Mouse (Mus musculus) lung, embryonic 16.5 days (tissue): Measurements from ENCODE around the gene Syt6. TPM values are rescaled to one million over a fixed set of nuclear protein-coding genes. Genes with fewer than 3 reads are reported as not detected.

ENCODE experiments used
- ATAC-seq: fragments of 200-750 bp; cut with Nextera tagmentation; 2 replicates; pipeline ENCODE4 v1.8.0; 2017; ENCODE audit warnings: low read depth, mild to moderate bottlenecking, moderate library complexity
- H3K27ac ChIP-seq: fragments of 300-500 bp; sonication (generic); 2 replicates; pipeline ENCODE4 v1.5.1; 2014; ENCODE audit warnings: mild to moderate bottlenecking, control low read depth, low read length
- H3K27me3 ChIP-seq: fragments of 300-500 bp; sonication (generic); 2 replicates; pipeline ENCODE4 v1.6.1; 2014; ENCODE audit warnings: low read depth, low read length, mixed read lengths; ENCODE audit not compliant: control insufficient read depth, insufficient read depth
- H3K36me3 ChIP-seq: fragments of 300-500 bp; sonication (generic); 2 replicates; pipeline ENCODE4 v1.6.1; 2014; ENCODE audit warnings: low read length; ENCODE audit not compliant: control insufficient read depth, insufficient read depth
- H3K4me1 ChIP-seq: fragments of 300-500 bp; sonication (generic); replicated peaks from 2 replicates; pipeline ENCODE4 v1.6.1; 2014; ENCODE audit warnings: low read length, mixed read lengths; ENCODE audit not compliant: control insufficient read depth, insufficient read depth
- H3K4me2 ChIP-seq: fragments of 300-500 bp; sonication (generic); 2 replicates; pipeline ENCODE4 v1.6.1; 2014; ENCODE audit warnings: low read depth, low read length, control low read depth
- H3K4me3 ChIP-seq: fragments of 300-500 bp; sonication (generic); 2 replicates; pipeline ENCODE4 v1.5.1; 2014; ENCODE audit warnings: mild to moderate bottlenecking, low read length, control low read depth
- H3K9ac ChIP-seq: fragments of 300-500 bp; sonication (generic); 2 replicates; pipeline ENCODE4 v1.6.1; 2014; ENCODE audit warnings: low read length, control low read depth
- H3K9me3 ChIP-seq: fragments of 300-500 bp; sonication (generic); 2 replicates; pipeline ENCODE4 v1.6.1; 2016; ENCODE audit warnings: low read length; ENCODE audit not compliant: control insufficient read depth
- WGBS: fragments of 180-500 bp; shearing (Covaris S2); extraction: QIAGEN DNeasy Blood & Tissue Kit; methylation state at CpG from one replicate; pipeline ENCODE4 v1.1.7; 2014; 5-methylcytosine and 5-hydroxymethylcytosine counted together
- polyA plus RNA-seq: library from polyadenylated mRNA; unstranded; fragments of >200 nt; fragmentation: Nextera tagmentation; extraction: Ambion mirVana; gene quantifications from 2 replicates; pipeline ENCODE4 v1.2.1, GENCODE M21; 2015

Gene Syt6
- polyA plus RNA-seq, 1 experiment from 2014 or later: 0.48 TPM

DNA sequence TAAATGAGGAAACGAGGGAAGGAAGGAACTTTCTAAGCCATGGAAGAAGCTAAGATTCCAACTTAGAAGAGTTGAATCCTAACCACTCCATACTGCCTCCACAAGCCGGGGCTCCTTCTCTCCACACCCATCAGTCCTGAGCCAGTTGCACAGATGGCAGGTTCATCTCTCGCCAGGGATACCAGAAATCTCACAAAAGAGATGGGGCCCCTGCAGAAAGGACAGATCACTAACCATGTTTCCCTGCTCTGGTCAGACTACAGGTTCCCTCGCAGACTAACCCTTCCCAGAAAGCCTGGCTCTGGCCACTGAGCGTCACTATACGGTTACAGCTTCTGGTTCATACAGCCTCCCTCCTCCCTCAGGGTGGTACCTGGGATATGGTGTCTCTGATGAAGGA lies 74.7 kb downstream of the Syt6 start:
- no peak for ATAC-seq
- Histone ChIP-seq H3K4me2 (no peak overlapping the region), H3K4me3 (no peak overlapping the region), H3K9ac (no peak overlapping the region), H3K9me3 (no peaks in the 10 kb centered on the region), H3K27me3 (no peaks in the 10 kb centered on the region), H3K36me3 (no peaks in the 10 kb centered on the region), H3K27ac (no peak overlapping the region), H3K4me1 (peaks cover 11% of the 10 kb centered on the region)
- WGBS: 93% methylated on average over 6 of the region's 6 CpGs

DNA sequence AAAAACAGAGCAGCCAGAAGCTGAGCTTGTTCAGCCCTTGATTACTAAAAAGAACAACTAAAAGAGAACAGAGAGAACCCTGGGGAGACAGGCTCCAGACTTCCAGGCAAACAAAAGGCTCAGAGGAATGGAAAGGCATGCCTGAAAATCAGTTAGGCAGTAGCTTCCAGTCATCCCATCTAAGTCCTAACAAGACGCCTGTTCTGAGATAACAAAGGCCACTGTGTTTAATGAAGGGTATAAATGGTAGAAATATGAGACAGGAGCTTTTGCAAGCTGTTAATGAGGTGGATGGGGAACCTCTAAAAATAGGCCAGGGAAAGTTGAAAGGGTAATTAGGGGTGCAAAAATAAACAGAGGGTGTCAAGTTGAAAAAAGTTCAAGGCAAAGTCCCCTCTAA lies 75.4 kb downstream of the Syt6 start:
- no peak for ATAC-seq
- H3K36me3 ChIP-seq: no peaks in the 10 kb centered on the region
- no peak overlapping the region for H3K4me3 ChIP-seq
- no peak overlapping the region for H3K27ac ChIP-seq
- no peak overlapping the region for H3K4me2 ChIP-seq
- no peak overlapping the region for H3K9ac ChIP-seq
- H3K9me3 ChIP-seq: no peaks in the 10 kb centered on the region
- H3K27me3 ChIP-seq: no peaks in the 10 kb centered on the region
- peaks cover 11% of the 10 kb centered on the region for H3K4me1 ChIP-seq
- WGBS: 43% methylated on average over 1 of the region's 1 CpGs

DNA sequence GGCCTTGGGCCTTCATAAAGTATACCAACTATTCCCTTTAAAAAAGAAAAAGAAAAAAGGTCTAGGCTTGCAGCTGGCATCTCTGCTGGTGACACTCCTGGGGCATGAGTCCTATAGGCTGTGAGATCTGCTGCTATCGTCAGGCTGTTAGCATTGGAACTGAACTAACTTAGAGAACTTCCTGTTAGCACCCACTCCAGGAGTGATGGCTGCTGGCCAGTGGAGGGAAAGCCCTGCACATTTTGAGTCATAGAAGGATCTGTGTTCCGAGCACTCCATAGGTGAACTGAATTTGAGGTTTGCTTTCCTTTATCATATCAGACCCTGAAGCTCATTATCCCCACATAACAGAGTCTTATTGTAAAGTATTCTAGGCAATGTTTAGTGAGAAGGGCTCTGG lies 85.0 kb downstream of the Syt6 start:
- Histone ChIP-seq H3K27me3 (no peaks in the 10 kb centered on the region), H3K4me1 (peaks cover 5% of the 10 kb centered on the region; the same call in 1 of the 2 replicates), H3K36me3 (no peaks in the 10 kb centered on the region), H3K4me3 (no peak overlapping the region), H3K4me2 (no peak overlapping the region), H3K9ac (no peak overlapping the region), H3K27ac (no peak overlapping the region), H3K9me3 (no peaks in the 10 kb centered on the region)
- 26% methylated on average over 2 of the region's 2 CpGs for WGBS
- peak; percentile 59; the same call in 1 of the 2 replicates for ATAC-seq

DNA sequence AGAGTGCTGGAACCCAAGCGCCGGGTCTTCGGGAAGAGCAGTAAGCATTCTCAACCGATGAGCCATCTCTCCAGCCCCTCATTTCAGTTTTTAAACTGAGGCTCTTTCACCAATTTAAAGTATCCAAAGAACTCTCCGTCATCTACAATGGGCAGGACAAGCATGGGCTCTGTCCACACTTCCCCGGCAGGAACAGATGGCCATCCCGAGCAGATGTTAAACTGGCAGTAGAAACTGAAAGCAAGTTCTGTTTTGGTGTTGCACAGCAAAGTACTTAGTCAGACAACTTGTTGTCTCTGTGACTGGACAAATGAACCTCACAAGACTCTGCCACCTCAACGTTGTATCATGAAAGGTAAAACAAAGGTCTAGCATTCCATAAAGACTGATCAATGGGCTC lies 86.7 kb downstream of the Syt6 start:
- Histone ChIP-seq H3K4me1 (peaks cover 5% of the 10 kb centered on the region; the same call in 1 of the 2 replicates), H3K4me3 (no peak overlapping the region), H3K27me3 (no peaks in the 10 kb centered on the region), H3K27ac (no peak overlapping the region), H3K9ac (no peak overlapping the region), H3K36me3 (no peaks in the 10 kb centered on the region), H3K4me2 (no peak overlapping the region), H3K9me3 (no peaks in the 10 kb centered on the region)
- WGBS: 82% methylated on average over 8 of the region's 8 CpGs
- ATAC-seq: no peak

DNA sequence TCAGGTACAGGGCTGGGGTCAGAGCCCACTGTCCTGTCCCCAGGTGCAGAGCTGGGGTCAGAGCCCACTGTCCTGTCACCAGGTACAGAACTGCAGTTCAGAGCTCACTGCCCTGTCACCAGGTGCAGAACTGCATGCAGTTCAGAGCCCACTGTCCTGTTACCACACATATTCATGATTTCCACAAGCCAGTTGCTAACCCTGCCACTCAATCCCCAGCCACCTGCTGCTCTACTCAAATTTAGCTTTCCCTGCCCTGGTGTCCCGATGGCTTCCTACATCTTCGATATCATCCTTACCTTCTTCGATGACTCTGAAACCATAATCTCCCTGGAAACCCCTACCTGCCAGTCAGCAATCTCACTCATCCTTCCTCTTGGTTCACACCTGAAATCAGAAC lies 88.4 kb downstream of the Syt6 start:
- H3K9ac ChIP-seq: no peak overlapping the region
- H3K4me2 ChIP-seq: no peak overlapping the region
- WGBS: 94% methylated on average over 3 of the region's 3 CpGs
- H3K27ac ChIP-seq: no peak overlapping the region
- no peak overlapping the region for H3K4me3 ChIP-seq
- H3K27me3 ChIP-seq: no peaks in the 10 kb centered on the region
- ATAC-seq: no peak
- H3K36me3 ChIP-seq: no peaks in the 10 kb centered on the region
- no peaks in the 10 kb centered on the region for H3K9me3 ChIP-seq
- no peaks in the 10 kb centered on the region; the same call in 1 of the 2 replicates for H3K4me1 ChIP-seq

DNA sequence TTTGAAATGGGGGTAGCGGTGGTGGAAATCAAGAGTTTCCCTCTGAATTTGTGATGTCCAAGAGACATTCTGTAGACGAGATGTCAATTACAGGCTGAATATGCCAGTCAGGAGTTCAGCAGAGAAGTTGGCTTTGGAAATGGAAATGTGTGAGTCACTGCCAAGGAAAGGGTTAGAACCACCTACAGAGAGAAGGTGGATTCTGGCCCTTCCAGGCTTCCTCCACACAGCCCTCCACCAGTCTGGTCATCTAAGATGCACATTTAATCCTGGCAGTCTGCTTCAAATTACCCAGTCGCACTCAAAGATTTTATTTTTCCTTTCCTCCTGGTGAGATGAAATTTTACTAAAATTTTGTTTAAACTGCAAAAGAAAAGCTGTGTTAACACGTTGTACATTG lies 97.1 kb downstream of the Syt6 start:
- ATAC-seq: no peak
- no peak overlapping the region for H3K27ac ChIP-seq
- H3K4me1 ChIP-seq: no peaks in the 10 kb centered on the region
- whole genome bisulfite sequencing: 67% methylated on average over 4 of the region's 4 CpGs
- H3K4me2 ChIP-seq: no peak overlapping the region
- no peaks in the 10 kb centered on the region for H3K9me3 ChIP-seq
- no peak overlapping the region for H3K9ac ChIP-seq
- H3K27me3 ChIP-seq: no peaks in the 10 kb centered on the region
- no peak overlapping the region for H3K4me3 ChIP-seq
- H3K36me3 ChIP-seq: no peaks in the 10 kb centered on the region

DNA sequence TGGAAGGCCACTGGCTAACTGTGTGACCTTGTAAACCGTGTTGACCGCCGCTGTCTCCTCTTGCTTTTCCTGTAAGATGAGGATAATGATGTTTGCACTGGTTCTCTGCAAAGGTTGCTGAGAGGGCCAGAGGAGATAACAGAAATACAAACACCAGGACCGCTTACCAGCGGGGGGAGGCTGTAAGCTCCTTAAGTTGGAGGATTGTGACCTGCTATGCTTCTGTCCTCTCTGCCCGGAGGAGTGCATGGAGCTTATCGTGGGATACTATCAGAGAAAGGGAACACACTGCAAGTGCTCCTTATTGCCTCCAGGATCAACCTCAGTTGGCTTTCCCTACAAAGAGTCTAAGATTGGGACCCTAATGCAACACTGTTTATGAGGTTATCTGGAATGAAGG lies 97.7 kb downstream of the Syt6 start:
- H3K4me1 ChIP-seq: no peaks in the 10 kb centered on the region
- no peak overlapping the region for H3K27ac ChIP-seq
- H3K9me3 ChIP-seq: no peaks in the 10 kb centered on the region
- no peak overlapping the region for H3K4me2 ChIP-seq
- H3K4me3 ChIP-seq: no peak overlapping the region
- no peak overlapping the region for H3K9ac ChIP-seq
- no peak for ATAC-seq
- no peaks in the 10 kb centered on the region for H3K27me3 ChIP-seq
- WGBS: 18% methylated on average over 7 of the region's 7 CpGs
- H3K36me3 ChIP-seq: no peaks in the 10 kb centered on the region

DNA sequence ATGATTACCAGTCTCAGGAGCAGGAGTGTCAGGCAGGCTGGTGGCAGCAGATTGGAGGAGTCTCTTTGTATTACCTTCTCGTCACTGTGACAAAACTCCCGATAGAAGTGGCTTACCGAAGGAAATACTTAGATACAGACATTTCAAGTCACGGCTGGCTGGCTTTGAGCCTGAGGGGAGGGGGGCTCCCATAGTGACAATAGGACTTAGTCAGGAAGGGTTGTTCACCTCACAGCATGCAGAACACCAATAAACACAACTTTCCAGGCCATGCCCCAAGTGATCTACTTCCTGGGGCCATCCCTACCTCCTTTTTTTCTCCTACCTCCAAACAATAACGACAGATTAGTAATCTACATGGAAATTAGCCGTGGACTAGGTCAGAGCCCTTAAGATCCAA lies 103.8 kb downstream of the Syt6 start:
- Histone ChIP-seq H3K9ac (no peak overlapping the region), H3K27ac (no peak overlapping the region), H3K36me3 (no peaks in the 10 kb centered on the region), H3K9me3 (no peaks in the 10 kb centered on the region), H3K4me2 (no peak overlapping the region), H3K4me1 (no peaks in the 10 kb centered on the region), H3K27me3 (no peaks in the 10 kb centered on the region), H3K4me3 (no peak overlapping the region)
- 38% methylated on average over 6 of the region's 6 CpGs for WGBS
- no peak for ATAC-seq

DNA sequence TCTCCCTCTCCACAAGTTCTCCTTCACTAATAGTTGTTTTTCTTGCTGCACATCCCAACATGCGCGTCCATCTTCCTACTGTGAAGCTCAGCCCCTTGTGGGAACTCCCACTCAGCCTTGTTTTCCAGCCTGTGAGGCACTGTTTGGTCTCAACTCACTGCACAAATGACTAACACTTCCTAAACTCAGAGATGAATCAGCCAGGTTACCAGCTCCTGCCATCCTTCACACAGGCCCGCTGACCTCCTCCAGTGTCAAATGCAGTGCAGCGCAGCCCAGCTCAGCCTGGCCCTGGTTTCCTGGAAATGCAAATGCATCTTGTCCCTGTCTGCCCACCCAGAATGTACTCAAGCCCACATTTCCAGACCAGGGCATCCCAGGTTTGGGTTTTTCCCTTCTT lies 107.4 kb downstream of the Syt6 start:
- Histone ChIP-seq H3K4me1 (no peaks in the 10 kb centered on the region), H3K9me3 (no peaks in the 10 kb centered on the region), H3K4me2 (no peak overlapping the region), H3K9ac (no peak overlapping the region), H3K36me3 (no peaks in the 10 kb centered on the region), H3K27me3 (no peaks in the 10 kb centered on the region), H3K4me3 (no peak overlapping the region), H3K27ac (no peak overlapping the region)
- no peak for ATAC-seq
- WGBS: 47% methylated on average over 4 of the region's 4 CpGs

DNA sequence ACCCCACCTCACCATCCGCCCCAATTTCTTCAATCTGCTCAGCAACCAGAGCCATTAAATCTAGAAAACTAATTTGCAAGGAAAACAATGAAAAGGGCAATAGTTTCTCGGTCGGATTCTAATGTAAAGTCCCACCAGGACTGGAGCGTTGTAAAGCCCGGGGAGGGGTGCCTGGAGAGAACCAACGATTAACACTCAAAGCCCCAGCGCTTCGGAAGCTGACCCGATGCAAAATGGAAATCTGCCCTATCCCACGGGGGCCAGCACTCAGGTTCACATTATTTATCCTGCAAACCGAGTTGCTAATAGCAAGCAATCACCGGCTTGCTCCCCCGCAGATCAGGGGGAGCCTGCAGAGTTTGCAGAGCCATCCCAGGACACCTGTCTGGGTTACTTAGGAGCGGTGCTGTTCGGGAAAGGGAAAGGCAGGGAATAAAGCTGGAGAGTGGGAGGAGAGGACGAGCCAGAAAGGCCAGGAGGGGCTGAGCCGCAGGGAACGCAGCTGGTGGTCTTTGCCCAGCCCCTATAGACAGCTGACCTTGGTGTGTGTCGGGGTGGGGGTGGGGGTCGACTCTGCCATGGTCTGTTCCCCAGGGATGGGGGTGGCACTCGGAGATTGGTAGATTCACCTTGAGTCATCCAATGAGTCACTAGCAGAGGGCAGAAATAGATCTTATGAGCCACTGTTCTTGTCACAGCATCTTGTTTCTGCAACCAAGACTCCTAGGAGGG lies 108.4 kb downstream of the Syt6 start:
- ATAC-seq: no peak

More for the DNA sequence above, 108.4 kb downstream of the Syt6 start:
- Histone ChIP-seq H3K9me3 (no peaks in the 10 kb centered on the region), H3K27me3 (no peaks in the 10 kb centered on the region), H3K4me2 (no peak overlapping the region), H3K4me1 (no peaks in the 10 kb centered on the region), H3K9ac (no peak overlapping the region), H3K36me3 (no peaks in the 10 kb centered on the region), H3K27ac (no peak overlapping the region), H3K4me3 (no peak overlapping the region)
- WGBS: 7% methylated on average over 21 of the region's 21 CpGs
